Mouse (Mus musculus): ENCODE results near the gene Necap1.
A peak's percentile ranks its signal among the peaks of the same experiment; 100 is the strongest.

DNA sequence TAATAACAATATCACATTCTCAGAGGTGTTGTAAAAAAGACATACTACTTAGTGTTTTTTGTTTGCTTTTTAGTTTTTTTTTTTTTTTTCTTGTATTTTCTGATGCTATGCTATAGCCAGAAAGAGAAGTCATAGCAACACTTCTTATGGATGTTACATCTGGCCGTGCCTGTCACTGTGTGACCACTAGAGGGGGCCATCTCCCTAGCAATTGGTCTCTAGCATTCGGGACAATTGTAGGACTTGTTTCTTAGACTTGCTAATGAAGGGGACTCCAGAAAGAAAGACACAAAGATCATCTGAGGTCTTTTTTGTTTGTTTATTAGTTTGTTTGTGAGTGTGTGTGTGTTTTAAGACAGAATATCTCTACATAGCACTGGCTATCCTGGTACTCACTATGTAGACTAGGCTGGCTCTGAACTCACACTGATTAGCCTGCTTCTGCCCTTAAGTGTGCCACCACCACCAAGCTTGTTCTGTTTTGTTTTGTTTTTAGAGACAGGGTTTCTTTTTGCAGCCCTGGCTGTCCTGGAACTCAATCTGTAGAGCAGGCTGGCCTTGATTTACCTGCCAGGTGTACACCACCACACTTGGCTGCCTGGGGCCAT lies 18.3 kb downstream of the Necap1 start:
- TF ChIP-seq USF1 (IDR thresholded peaks at IDR 0.05; ENCODE audit: low read depth, low read length) (no peak), MAX (IDR thresholded peaks at IDR 0.05; ENCODE audit: low read length) (no peak), POLR2A (IDR thresholded peaks at IDR 0.05; ENCODE audit: control insufficient read depth in 1 of 2, insufficient read depth in 1 of 2, low read depth in 1 of 2, low read length in 2 of 2, poor library complexity in 1 of 2) (no peak), ZNF384 (IDR thresholded peaks at IDR 0.05; ENCODE audit: low read depth, low read length) (no peak), MYB (IDR thresholded peaks at IDR 0.05; ENCODE audit: low read depth, low read length) (no peak), CHD2 (IDR thresholded peaks at IDR 0.05; ENCODE audit: low read length) (no peak), CTCF (IDR thresholded peaks at IDR 0.05 in 2 of 3, conservative IDR thresholded peaks at IDR 0.05 in 1 of 3; ENCODE audit: control insufficient read depth in 1 of 3, insufficient read depth in 1 of 3, low read depth in 2 of 3, low read length in 3 of 3, poor library complexity in 1 of 3, severe bottlenecking in 1 of 3) (peak; percentile 89 to 97 (median 94)), RAD21 (IDR thresholded peaks at IDR 0.05; ENCODE audit: low read depth, low read length) (peak; percentile 98), KAT2A (conservative IDR thresholded peaks at IDR 0.05; ENCODE audit: low read depth, low read length) (no peak), JUND (IDR thresholded peaks at IDR 0.05; ENCODE audit: low read depth, low read length) (no peak), SIN3A (IDR thresholded peaks at IDR 0.05; ENCODE audit: low read length) (no peak)
